Mouse (Mus musculus) T-helper 2 cell (primary cell): ENCODE results near the gene Krt19.

Experiments used
- in situ Hi-C: fragments of 300-600 bp; cut with MboI, MseI; formaldehyde crosslinking; loops from one replicate; pipeline ENCODE4 v1.15.1; 2025; ENCODE audit warnings: high pct_unique_total_duplicates

Krt19 gene

DNA sequence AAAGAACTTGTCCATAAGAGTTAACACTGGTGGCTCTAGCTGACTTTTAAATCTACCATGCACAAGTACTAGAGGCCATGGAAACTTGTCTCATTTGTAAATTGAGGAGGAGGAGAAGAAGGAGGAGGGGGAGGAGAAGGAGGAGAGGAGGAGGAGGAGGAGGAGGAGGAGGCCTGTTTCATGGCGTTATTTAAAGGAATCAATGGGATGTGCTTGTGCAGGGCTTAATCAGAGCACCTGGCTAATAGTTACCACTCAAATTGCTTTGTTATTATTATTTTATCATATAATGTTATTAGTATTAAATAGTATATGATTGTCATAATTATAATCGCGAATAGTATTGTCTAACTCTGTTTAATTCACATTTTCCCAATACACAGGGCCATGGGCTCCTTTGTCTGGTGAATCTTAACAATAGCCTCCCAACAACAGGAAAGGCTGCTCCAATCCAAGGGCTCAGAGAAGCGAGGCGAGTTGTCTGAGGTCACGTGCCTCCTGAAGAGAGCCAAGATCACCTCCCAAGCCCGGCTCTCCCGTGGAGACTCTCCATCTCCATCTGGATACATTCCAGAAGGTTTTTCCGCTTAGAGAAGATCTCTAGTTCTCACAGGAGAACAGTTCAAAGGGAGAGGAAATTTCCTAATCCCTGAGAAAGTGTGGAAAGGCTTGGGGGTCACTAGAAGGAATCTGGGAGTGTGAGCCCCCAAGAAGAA is at the start of gene Krt19:
TSS of gene Krt19 (minus strand) at position 51 of the 716 bp plus-strand sequence.
- in situ Hi-C loops = no loop called here

DNA sequence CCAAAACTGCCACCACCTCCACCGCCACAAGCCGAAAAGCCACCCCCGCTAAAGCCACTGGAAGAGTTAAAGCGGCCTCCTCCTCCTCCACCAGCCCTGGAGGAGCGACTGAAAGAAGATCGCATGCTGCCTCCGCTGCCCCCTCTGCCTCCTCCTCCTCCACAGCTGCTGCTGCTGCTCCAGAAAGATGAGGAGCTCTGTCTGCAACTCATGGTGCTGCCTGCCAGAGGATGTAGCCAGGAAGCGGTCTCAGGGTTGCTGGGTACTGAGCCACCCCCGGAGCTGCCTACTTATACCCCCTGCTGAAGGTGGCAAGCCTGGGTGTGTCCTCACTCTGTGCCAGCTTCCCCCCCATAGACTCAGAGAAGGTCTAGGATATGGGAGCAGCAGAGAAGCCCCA is 44.5 kb upstream of the Krt19 start, which contains the start of gene Krt9:
TSS of gene Krt9 (minus strand) at position 255 of the 400 bp plus-strand sequence.
- in situ Hi-C loops = no loop called here

DNA sequence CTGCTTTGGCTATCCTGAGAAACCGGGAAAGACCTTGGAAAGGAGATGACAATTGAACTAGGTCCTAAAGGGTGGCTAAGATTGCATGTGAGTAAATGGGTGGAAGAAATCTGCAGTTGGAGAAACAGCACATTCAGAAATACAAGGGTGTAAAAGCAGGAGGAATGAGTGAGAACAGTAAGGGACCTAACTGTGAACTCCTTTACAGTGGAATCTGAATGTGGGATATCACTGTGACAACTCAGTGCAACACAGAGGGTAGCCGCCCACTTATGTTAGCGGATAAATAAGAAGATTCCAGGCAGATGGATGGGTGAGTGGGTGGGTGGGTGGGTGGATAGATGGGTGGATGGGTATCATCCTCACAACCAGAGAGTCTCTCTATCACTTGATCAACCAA is 43.4 kb upstream of the Krt19 start:
- in situ Hi-C loops = no loop called here

DNA sequence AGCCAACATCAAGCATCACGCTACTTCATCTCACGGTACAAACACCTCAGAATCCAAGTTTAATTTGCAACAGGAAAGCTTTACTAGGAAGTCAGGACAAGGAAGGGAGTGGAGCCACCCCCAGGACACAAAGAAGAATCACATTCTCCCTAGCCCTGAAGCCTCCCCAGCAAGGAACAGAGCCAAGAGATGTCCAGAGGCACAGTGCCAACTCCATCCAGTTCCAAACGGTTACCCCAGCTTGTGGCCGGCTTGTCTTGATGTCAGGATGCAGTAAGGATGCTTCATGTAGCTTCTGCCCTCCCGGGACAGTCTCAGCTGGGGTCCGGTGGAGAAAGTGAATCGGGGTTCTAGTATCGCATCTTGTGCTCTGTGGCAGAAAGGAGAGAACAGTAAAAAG is 38.3 kb upstream of the Krt19 start:
- in situ Hi-C loops = no loop called here

DNA sequence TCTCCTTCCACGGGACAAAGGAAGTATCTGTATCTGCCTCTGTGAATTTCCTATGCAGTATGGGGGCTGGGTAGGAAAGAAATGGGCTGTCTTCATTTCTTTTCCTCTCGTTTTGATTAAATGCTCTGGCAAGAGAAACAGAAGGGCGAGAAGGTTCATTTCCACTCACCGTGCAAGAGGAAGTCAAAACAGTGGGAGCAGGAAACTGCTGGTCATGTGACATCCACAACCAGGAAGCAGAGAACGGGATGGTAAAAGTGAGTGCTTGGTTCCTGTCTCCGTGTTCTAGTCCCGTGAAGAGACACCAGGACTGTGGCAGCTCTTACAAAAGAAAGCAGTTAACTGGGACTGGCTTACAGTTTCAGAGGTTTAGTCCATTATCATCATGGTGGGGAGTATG is 33.3 kb upstream of the Krt19 start:
- in situ Hi-C loops = no loop called here

DNA sequence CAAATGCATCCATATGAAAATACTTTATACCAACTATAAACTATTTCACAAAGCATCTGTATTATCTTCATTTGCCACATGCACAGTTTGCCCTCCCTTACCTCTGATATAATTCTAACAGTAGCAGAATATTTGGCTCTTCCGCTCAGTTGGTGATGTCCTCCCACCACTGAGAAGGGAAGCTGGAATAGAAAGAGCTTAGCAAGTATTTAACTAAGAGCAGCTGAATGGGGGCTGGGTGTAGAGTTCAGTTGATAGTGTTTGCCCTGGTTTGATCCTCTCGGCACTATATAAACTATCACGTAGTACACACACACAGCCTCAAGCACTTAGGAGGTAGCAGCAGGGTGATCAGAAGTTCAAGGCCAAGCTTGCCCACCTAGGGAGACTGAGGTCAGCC is 30.8 kb upstream of the Krt19 start:
- in situ Hi-C loops = no loop called here

DNA sequence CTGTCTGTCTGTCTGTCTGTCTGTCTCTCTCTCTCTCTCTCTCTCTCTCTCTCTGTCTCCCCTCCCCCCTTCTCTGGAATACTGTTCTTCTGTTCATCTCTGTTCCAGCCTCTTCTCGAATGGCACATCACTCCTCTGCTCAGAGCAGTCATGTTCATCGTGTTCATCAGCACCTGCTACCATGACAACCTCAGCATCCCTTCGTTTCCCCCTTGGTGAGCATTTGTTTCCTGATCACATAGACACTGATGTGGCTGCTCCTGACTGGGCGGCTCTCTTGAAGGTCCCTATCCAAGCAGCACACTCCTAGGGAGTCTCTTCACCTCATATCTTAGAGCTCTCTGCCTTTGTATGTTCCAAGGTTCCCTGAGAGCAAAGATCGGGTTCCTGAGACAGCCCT is 29.8 kb upstream of the Krt19 start:
- in situ Hi-C loops = no loop called here

DNA sequence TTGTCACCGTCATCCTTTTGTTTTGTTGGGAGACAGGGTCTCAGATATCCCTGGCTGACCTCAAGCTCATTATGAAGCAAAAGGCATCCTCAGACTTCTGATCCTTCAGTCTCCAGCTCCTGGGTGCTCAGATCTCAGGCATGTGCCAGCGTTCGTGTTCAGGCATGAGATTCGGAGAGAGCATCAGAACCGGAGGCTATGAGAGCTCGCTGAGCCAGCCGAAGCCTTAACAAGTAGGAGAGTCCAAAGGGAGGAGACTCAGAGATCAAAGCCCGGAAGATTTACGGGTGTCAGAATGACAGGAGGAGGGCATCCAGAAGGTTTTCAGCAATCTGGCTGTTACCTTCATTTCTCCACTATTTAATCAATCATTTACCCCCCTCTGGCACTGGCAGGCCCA is 28.3 kb upstream of the Krt19 start:
- in situ Hi-C loops = no loop called here

DNA sequence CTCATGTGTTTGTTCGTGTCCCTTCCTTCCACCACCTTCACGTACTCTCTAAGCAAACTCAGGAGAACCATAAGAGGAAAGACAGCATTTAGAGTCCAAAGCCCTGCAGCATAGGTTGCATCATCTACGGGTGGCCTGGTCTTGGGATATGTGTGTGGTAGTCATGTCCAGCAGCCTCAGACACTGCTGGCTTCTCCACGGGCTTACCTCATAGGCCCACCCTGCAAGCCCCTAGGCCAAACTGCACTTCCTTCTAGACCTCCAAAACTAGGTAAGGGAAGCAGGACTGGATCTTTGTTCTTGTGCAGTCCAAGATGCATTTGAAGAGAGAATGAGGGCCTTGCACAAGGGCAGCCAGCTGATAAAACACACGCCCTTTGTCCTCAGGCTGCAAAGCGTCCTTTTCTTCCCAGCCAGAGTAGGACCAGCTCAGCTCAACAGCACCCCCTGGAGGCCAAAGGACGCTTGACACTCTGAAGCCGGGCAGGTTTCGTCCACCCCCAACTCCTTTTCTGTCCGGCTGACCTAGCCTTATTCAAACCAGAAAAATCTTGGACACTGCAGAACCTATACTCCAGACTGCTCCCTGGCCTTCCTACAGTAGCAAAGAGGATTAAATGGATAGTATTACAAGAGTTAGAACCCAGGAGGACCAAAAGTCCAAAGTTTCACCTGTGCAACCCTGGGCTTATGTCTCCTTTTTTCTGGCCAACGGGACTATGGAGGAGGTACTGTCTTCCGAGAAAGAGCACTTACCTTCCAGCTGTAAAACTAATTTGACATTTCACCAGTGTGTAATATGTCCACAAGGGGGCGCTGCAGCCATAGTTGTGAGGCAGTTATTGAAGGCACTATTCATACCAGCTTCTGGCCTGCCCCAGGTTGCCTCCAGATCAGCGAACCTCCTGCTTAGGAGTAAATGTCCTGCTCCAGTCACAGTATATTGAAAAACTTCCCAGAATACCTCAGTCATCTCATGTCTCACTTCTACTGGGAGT is 20.6 kb upstream of the Krt19 start:
- in situ Hi-C loops = loop anchor here (10.0 kb wide), 1 partner anchor 116 kb away; no protein-coding TSS in a partner anchor

DNA sequence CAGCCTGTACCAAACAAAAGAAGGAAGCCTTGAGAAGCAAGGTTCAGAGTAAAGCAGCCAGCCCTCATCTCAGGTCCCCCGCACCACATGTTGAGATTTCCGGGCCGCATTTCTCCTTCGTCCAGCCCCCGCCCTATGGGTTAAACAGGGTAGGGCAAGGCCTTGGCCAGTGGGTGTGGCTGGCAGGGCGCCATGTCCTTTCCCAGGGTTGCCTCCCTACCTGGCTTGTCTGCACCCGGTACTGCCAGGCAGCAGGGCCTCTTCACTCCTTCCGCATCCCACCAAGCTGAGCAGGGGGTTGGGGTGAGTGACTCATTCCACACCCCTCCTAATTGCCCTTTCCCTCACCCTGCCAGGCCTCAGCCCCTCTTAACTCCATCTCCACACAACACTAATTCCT is 19.6 kb upstream of the Krt19 start:
- in situ Hi-C loops = loop anchor here (10.0 kb wide), 1 partner anchor 117 kb away; no protein-coding TSS in a partner anchor

DNA sequence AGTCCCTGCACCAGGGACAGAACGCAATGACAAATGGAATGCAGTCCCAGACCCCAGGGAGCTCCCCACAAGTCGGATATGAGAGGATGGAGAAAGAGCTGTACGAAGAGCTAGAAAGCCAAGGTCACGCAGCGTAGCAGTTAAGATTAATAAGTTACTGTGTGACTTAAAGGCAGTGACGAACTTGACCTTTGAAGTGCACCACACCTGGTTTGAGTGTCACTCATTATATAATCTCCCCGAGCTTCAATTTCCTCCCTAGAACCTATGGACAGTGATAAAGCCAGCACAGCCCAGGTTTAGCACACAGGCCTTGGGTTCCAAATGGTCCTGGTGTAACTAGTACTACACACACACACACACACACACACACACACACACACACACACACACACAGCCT is 15.9 kb upstream of the Krt19 start:
- in situ Hi-C loops = loop anchor here (10.0 kb wide), 1 partner anchor 120 kb away; no protein-coding TSS in a partner anchor

DNA sequence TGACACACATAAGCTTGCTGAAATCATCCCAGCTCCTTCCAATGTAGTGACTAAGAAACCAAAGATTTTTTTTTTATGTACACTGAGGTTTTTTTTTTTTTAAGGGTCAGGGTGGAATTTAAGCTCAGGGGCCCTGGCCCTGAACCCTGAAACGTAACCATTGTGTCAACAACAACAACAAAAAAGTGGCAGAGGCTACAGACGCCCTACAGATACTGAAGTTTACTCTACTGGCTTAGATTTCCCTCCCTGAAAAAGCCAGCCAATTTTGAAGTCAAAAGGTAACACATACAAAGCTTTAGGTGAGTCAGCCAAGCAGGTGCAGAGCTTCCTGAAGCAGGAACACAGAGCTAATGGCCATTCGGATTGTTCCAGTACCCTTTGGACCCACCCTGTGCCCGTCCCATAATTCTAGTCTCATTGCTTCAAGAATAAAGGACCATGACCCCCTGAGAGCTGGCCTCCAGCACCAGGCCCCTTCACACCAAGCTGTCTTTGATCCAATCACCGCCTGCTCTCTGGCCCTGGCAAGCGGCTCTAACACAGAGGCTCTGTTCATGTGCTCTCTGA is 9.5 kb upstream of the Krt19 start:
- in situ Hi-C loops = no loop called here

DNA sequence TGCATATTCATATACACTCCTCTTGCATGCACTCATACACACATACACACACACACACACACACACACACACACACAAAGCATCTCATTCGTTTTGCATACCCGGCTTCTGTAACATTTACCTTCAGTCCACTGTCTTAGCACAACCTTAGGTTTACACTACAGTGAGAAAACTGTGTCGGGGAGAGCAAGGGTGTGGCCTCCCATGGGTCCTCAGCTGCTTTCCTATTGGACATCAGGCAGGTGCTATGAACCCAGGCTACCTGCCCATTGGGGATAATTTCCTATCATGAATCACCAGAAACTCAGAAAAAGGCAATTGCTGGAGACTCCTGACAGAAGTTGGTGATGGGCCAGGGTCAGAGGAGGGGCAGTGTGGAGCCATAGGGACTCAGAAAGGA is 8.9 kb upstream of the Krt19 start:
- in situ Hi-C loops = no loop called here

DNA sequence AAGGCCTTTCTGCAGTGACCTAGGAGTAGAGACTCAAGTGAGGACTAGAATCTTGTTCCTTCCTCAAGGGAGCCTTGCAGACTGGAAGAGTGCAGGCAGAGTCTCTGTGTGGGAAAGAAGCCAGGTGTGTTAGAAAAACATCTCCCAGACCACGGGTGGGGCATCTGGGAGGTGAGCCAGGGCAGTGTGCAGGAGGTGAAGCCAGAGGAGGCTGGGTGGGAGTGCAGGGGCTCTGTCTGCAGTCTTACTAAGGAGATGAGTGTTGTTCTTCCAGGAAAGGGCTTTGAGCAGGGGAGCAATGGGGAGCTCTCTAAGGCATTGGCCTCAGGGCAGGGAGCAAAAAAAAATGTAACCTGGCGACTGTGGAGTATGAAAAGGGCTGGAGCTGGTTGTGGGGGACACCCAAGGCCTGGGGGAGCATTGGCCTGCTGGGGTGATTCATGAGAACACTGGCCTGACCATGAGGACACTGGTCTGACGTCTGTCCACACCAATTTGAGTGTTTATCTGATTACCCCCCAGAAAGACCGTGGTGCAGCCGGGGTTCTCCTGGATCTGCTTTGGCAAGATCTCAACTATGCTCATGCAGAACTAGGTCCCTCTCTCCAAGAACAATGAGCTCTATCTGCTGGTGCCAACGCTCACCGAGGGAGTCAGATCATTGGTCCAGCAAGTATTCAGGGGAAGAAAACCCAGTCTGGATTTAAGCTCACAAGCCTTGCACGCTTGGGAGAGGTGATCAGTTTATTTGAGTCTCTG is 7.2 kb upstream of the Krt19 start:
- in situ Hi-C loops = no loop called here

DNA sequence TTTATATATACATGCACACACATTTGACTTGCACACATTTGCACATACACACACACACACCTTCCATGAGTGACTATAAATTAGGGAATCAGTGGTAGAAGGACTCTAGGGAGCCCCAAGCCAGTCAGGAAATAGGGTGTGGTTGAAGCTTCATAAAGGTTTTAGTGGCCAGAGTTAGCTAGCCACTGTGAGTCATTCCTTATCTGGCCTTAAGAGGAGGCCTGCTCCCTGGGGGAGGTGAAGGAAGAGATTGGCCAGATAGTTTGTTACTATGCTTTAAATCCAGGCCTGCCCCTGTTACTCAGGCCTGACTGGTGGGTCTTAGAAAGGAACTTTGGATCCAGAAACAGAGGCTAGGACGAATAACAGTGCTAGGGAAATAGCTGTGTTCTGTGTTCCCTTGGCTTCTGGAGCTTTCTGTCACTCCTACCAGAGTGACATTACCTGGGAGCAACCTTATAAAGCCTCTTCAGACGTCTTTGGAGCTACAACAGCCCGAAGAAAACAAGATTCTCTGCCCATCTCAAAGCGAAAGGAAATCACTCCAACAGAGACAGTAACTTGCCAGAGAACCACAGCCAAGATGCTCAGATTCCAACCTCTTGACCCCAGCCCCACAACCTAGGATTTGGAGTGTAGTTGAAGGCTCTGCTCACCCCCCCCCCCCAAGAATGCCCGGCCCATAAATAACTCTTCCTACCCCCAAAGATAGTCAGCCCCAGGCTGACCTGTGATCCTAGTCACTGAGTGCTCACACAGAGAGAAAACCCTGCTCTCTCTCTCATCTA is 705 bp downstream of the Krt19 start:
- in situ Hi-C loops = no loop called here

DNA sequence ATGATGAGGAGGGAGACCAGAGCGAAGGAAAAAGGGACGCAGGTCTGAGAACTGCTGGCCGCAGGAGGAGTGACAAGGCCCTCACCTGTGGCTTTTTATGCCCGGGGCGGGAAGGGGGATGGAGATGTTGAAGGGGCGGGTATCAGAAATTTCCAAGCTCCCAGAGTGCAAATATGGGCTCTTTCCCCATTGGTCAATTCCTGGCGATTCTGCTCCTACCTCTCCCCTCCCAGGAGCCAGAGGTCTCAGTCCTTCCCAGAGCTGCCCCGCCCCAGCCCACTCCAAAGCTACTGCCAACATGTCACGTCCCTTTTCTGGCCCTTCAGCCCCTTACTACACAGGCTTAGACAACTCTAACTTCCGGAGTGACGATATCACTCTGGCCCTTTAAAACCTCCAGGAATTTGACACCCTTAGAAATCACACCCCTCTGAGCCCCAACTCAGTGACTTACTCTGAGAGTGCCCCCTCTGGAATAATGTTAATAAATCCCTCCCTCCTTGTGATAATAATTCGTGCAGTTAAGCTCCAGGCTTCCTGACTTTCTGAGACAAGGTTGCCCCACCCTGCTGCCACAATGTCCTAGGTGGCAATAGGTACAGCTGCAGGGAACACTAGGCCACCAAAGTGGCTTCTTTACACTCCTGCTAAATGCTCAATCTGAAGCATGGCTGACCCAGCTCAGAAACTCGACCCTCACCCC is 2.5 kb downstream of the Krt19 start:
- in situ Hi-C loops = no loop called here

DNA sequence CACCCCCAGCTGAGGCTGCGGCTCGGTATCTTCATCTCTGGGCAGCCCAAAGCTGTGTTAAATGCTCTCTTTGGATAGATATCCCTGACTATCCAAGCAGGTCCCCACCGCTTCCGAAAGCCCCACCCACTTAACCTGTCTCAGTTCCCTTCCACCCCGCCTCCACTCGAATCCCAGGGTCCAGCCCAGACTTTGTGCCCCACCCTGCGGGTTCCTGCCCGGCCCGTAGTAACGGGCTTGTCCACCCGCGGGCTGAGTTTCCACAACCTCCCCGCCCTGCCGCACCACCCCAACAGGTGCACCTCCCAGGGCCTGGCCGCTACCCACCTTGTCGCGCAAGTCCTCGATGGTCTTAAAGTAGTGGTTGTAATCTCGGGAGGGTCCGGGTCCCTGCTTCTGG is 3.4 kb downstream of the Krt19 start:
- in situ Hi-C loops = no loop called here

DNA sequence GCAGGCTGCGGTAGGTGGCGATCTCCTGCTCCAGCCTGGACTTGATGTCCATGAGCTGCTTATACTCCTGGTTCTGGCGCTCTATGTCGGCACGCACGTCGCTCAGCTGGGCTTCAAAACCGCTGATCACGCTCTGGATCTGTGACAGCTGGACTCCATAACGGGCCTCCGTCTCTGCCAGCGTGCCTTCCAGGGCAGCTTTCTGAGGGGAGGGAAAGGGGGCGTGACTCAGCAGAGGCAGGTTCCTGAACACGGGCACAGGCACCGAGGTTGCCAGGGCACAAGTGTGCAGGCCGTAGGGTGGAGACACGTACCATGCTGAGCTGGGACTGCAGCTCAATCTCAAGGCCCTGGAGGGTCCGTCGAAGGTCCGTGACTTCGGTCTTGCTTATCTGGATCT is 7.5 kb downstream of the Krt19 start:
- in situ Hi-C loops = no loop called here

DNA sequence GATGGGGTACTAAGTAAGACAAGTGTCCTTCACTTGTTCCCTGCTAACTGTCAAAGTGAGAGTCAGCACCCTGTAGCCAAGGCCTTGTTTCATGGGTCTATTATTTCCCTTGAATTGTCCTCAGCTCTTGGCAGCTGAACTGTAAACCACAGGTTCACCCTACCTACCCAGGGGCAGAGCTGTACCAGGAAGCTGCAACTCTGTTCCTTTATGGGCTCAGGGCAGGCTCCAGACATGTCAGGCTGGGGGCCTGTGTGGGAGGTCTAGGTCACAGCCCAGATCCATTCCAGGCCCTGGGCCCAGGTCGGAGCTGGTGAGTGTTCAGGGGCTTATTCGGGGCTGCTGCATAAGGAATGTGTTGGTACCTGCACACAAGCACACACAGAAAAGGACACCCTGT is 9.1 kb downstream of the Krt19 start:
- in situ Hi-C loops = no loop called here

DNA sequence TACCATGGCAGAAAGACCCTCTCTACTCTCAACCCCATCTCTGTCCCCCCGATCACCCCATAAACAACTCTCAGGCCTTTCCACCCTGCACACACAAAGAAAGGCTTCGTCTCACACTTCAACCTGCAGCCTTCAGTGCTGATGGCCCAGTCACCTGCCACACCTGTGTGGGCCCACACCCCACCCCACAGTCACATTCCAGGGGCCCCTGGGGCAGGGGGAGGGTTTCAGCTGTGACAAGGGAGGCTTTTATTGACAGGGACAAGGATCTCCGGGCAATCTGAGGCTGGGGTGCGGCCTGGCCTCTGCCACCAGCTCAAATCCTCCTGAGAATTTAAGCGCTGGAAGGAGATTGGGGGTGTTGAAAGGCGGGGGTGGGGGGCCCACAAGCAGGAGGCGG is 9.7 kb downstream of the Krt19 start:
- in situ Hi-C loops = no loop called here
